Mouse (Mus musculus) midbrain, embryonic 12.5 days (tissue): Measurements from ENCODE around the gene Vgf. TPM values are rescaled to one million over a fixed set of nuclear protein-coding genes. Genes with fewer than 3 reads are reported as not detected.
A peak's percentile ranks its signal among the peaks of the same experiment; 100 is the strongest.

Source experiments
- ATAC-seq: fragments of 200-750 bp; cut with Nextera tagmentation; 2 replicates; pipeline ENCODE4 v1.8.0; 2017; ENCODE audit warnings: low read depth, moderate TSS enrichment, moderate library complexity; ENCODE audit not compliant: low FRiP score
- H3K27ac ChIP-seq: fragments of 300-500 bp; sonication (generic); replicated peaks from 2 replicates; pipeline ENCODE4 v1.5.1; 2016; ENCODE audit warnings: mild to moderate bottlenecking
- H3K27me3 ChIP-seq: fragments of 300-500 bp; sonication (generic); 2 replicates; pipeline ENCODE4 v1.6.1; 2016; ENCODE audit warnings: mild to moderate bottlenecking
- H3K36me3 ChIP-seq: fragments of 300-500 bp; sonication (generic); 2 replicates; pipeline ENCODE4 v1.6.1; 2016
- H3K4me1 ChIP-seq: fragments of 300-500 bp; sonication (generic); 2 replicates; pipeline ENCODE4 v1.6.1; 2016
- H3K4me2 ChIP-seq: fragments of 300-500 bp; sonication (generic); replicated peaks from 2 replicates; pipeline ENCODE4 v1.6.1; 2016; ENCODE audit warnings: mild to moderate bottlenecking, moderate library complexity
- H3K4me3 ChIP-seq: fragments of 300-500 bp; sonication (generic); 2 replicates; pipeline ENCODE4 v1.5.1; 2016; ENCODE audit warnings: mild to moderate bottlenecking
- H3K9ac ChIP-seq: fragments of 300-500 bp; sonication (generic); replicated peaks from 2 replicates; pipeline ENCODE4 v1.6.1; 2016; ENCODE audit warnings: mild to moderate bottlenecking, moderate library complexity
- H3K9me3 ChIP-seq: fragments of 300-500 bp; sonication (generic); 2 replicates; pipeline ENCODE4 v1.6.1; 2016; ENCODE audit warnings: mild to moderate bottlenecking
- WGBS: fragments of 180-500 bp; shearing (Covaris S2); methylation state at CpG from one replicate; pipeline ENCODE4 v1.1.7; 2016; 5-methylcytosine and 5-hydroxymethylcytosine counted together
- polyA plus RNA-seq: library from polyadenylated mRNA; unstranded; fragments of >200 nt; fragmentation: Nextera tagmentation; extraction: Ambion mirVana; gene quantifications from 2 replicates; pipeline ENCODE4 v1.2.1, GENCODE M21; 2016

Vgf gene
- polyA plus RNA-seq, 1 experiment from 2014 or later, result 0.91 TPM

DNA sequence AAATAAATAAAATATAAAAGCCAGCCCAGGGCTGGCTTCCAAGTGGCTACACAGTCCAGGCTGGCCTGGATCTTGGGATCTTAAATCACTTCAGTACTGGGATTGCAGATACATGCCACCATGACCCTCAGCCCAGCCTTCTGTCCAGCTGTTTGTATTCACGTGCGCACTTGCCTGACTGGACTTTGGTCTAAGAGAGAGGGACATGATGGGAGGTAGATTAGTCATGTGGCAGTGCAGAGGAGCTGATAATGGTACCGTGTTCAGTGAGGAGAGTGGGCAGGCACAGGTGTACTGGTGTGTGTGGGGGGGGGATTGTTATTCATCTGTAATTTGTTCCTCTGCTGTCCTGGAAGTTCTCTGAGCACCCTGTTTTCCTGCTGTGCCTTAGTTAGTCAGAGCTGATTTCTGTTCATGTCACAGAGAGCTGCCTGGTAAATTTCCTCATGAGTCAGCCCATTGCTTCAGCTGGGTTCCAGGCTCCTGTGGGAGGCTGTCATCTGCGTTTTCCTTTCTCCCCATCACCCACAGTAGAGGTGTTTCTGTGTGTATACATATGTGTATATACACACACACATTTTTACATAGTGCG lies 25.8 kb downstream of the Vgf start:
- H3K27ac ChIP-seq, result no peak overlapping the region
- no peak overlapping the region for H3K4me3 ChIP-seq
- H3K9ac ChIP-seq, result no peak overlapping the region
- no peaks in the 10 kb centered on the region for H3K27me3 ChIP-seq
- 85% methylated on average over 5 of the region's 5 CpGs for WGBS
- H3K4me1 ChIP-seq, result no peaks in the 10 kb centered on the region
- H3K4me2 ChIP-seq, result no peak overlapping the region
- no peaks in the 10 kb centered on the region for H3K9me3 ChIP-seq
- H3K36me3 ChIP-seq, result no peaks in the 10 kb centered on the region
- ATAC-seq, result no peak

DNA sequence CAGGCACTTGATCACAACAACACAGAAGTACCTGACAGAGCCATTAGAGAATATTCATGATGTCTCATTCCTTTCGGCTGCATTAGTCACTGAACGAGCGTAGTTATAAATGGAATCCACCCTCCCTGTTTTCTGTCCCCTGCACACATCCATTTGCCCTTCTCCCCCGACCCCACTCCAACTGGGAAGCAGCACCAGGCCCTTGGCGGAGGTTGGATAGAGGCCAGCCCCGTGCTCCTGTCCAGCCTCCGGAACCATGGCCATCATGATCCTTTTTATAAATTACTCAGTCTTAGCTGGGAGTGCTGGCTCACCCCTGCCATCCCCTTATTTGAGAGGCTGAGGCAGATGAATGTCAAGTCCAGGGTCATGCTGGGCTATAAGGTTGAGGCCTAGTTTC lies 28.1 kb downstream of the Vgf start:
- no peak for ATAC-seq
- Histone ChIP-seq H3K27ac (no peak overlapping the region), H3K36me3 (no peaks in the 10 kb centered on the region), H3K4me2 (no peak overlapping the region), H3K27me3 (no peaks in the 10 kb centered on the region), H3K4me1 (no peaks in the 10 kb centered on the region), H3K9ac (no peak overlapping the region), H3K9me3 (no peaks in the 10 kb centered on the region), H3K4me3 (no peak overlapping the region)
- WGBS, result 92% methylated on average over 7 of the region's 7 CpGs

DNA sequence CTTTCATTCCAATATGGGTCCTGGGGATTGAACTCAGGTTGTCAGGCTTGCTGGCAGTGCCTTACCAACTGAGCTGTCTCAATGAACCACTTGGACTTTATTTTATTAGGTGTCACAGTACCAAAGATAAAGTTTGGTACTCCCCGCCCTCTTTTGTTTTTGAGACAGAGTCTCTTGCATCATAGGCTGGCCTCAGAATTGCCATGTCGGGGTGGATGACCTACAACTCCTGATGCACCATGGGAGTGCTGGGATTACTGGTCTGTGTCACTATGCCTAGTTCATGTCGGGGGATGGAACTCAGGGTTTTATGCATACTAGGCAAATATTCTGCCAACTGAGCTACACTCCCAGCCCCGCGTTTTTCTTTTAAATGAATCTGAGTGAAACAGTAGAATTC lies 28.7 kb downstream of the Vgf start:
- Histone ChIP-seq H3K27me3 (no peaks in the 10 kb centered on the region), H3K36me3 (no peaks in the 10 kb centered on the region), H3K9me3 (no peaks in the 10 kb centered on the region), H3K9ac (no peak overlapping the region), H3K4me1 (no peaks in the 10 kb centered on the region), H3K27ac (no peak overlapping the region), H3K4me2 (no peak overlapping the region), H3K4me3 (no peak overlapping the region)
- 86% methylated on average over 5 of the region's 5 CpGs for WGBS
- ATAC-seq, result no peak

DNA sequence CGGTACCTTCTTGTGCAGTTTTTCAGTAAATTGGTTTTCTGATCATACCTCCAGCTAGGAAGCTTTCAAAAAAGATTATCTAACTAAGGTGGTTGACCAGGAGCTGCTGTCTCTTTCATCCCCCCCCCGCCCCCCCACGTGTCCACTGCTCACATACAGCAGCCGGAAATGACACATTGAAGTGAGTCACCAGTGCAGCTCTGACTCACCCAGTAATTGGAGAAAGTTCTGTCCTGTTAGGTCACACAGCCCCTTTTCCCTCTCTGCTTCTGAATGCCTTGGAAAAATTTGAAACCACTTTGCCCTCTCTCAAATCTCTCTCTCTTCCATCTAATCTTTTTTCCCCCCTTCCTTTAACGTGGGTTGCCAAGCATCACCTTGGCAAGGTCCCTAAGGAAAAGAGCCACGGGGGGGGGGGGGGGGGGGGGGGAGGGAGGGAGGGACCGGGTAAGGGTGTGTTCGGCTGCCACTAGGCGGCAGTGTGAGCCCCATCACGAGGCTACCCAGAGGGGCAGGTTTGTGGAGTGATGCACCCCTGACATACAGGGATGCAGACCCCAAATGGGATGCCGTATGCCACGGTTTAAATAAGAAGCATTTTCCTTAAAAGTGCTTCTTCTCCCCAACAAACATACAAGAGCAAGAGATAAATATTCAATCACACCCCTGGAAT lies 35.8 kb downstream of the Vgf start:
- no peak overlapping the region for H3K27ac ChIP-seq
- H3K36me3 ChIP-seq, result no peaks in the 10 kb centered on the region
- no peaks in the 10 kb centered on the region for H3K27me3 ChIP-seq
- no peak overlapping the region for H3K4me3 ChIP-seq
- WGBS, result 26% methylated on average over 10 of the region's 12 CpGs
- ATAC-seq, result no peak
- no peak overlapping the region for H3K4me2 ChIP-seq
- H3K9me3 ChIP-seq, result no peaks in the 10 kb centered on the region
- no peaks in the 10 kb centered on the region for H3K4me1 ChIP-seq
- H3K9ac ChIP-seq, result no peak overlapping the region

DNA sequence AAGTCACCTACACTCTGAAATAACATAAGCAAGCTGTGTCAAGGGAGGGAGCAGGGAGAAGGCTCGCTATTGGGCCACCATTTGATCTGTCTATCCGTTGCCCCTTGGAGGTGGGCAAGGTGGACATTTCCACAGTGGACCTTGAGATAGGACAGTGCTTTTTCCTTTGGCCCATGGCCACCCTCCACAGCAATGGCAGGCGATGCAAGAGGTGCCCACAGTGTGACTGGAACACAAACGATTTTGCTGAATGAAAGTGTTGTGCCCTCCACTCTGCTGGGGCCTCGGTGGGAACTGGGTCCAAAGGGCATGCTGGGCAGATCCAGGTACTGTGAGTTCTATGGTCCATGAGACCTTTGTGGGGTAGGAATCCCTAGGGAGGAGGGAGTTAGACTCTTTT lies 36.4 kb downstream of the Vgf start:
- 83% methylated on average over 5 of the region's 5 CpGs for WGBS
- no peak overlapping the region for H3K4me3 ChIP-seq
- H3K27ac ChIP-seq, result no peak overlapping the region

DNA sequence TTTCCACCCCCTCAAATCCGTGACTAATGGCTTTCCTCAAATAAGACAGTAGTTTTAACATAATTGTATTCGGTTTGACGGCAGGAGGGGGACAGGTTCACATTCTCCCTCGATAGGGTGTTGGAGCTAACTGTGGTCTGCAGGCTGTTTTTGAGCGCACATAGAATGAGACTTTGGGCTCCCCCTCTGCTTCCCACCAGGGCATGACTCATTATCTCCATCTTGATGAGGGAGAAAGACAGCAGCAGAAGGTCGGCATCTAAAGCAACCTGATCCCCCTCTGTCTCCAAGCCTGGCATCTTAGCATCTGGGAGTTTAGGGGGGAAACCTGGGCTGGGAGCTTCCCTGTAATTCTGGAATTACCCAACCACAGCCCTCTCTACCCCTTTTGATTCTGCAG lies 39.3 kb downstream of the Vgf start:
- WGBS, result 70% methylated on average over 6 of the region's 6 CpGs
- Histone ChIP-seq H3K9ac (no peak overlapping the region), H3K36me3 (no peaks in the 10 kb centered on the region), H3K27ac (no peak overlapping the region), H3K4me3 (no peak overlapping the region), H3K4me2 (no peak overlapping the region), H3K27me3 (no peaks in the 10 kb centered on the region), H3K4me1 (no peaks in the 10 kb centered on the region), H3K9me3 (no peaks in the 10 kb centered on the region)
- no peak for ATAC-seq

More for the DNA sequence above, 36.4 kb downstream of the Vgf start:
- no peaks in the 10 kb centered on the region for H3K27me3 ChIP-seq
- H3K4me2 ChIP-seq, result no peak overlapping the region
- ATAC-seq, result no peak
- H3K9ac ChIP-seq, result no peak overlapping the region
- H3K36me3 ChIP-seq, result no peaks in the 10 kb centered on the region
- no peaks in the 10 kb centered on the region for H3K9me3 ChIP-seq
- H3K4me1 ChIP-seq, result no peaks in the 10 kb centered on the region

DNA sequence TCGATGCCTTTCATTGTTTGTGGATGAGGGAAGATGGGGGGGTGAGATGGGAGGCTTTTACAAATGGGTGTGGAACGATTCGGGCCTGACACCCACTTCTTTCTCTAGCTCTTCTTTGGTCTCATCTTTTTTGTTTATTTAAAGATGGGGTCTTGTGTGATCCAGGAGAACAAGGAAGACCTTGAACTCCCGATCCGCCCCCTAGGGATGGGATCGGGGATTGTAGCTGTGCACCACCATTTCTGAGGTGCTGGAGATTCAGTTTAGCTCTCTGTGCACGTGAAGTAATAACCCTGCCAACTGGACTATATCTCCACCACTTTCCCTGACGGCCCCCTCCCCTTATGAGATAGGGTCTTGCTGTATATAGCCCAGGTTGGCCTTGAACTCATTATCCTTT lies 39.7 kb downstream of the Vgf start:
- H3K9me3 ChIP-seq, result no peaks in the 10 kb centered on the region
- no peaks in the 10 kb centered on the region for H3K4me1 ChIP-seq
- 0 out of 2 replicates have a peak, but pooled peaks cover 3% of the 10 kb centered on the region for H3K27me3 ChIP-seq
- H3K4me3 ChIP-seq, result no peak overlapping the region
- no peak overlapping the region for H3K4me2 ChIP-seq
- WGBS, result 67% methylated on average over 8 of the region's 8 CpGs
- no peaks in the 10 kb centered on the region for H3K36me3 ChIP-seq
- H3K9ac ChIP-seq, result no peak overlapping the region
- no peak for ATAC-seq
- H3K27ac ChIP-seq, result no peak overlapping the region

DNA sequence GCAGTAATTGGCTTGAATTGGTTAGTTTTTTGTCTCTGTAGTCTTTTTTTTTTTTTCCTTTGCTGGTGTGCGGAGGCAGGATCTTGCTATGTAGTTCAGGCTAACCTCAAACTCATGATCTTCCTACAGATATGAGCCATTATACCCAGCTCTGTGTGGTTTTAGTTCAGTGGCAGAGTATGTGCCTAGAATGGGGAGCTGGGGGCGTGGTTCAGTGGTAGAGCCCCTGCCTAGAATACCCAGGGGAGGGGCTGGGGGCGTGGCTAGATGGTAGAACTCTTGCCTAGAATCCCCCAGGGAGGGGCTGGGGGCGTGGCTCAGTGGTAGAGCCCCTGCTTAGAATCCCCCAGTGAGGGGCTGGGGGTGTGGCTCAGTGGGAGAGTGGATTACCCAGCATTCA lies 42.5 kb downstream of the Vgf start:
- Histone ChIP-seq H3K4me2 (no peak overlapping the region), H3K9me3 (no peaks in the 10 kb centered on the region), H3K36me3 (no peaks in the 10 kb centered on the region), H3K27me3 (peaks cover 17% of the 10 kb centered on the region; the same call in 1 of the 2 replicates), H3K9ac (no peak overlapping the region), H3K27ac (no peak overlapping the region), H3K4me3 (no peak overlapping the region), H3K4me1 (0 out of 2 replicates have a peak, but pooled peaks cover 5% of the 10 kb centered on the region)
- ATAC-seq, result no peak
- WGBS, result 68% methylated on average over 4 of the region's 4 CpGs

DNA sequence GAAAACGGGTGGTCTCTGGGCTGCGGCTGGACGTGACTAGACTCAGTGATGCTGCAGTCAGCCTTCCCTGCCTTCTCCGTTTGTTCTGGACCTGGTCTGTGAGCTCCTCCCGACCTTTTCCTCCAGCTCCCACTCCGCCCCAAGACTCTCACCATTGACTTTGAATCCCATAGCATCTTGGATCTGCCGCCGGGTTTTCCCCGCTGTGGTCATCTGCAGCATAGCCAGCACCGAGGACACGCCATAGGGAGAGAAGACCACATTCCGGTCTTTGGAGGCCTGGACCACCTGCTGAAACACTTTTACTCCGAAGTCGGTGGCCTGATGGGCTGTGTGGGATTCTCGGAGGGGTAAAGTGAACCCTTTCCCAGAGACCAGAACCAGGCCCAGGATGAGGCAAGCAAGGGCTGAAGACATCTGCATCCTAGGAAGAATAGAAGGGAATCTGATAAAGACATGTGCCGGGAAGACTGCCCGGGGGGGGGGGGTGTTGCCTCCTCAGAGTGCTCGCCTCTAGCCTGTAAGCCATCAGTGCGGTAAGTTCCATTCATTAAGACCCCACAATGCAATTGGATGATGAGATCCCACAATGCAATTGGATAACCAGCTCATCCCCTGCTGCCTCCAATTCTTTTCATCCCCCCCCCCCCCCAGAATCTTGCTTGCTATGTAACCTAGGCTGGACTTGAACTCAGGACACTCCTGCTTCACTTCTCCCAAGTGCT lies 44.9 kb downstream of the Vgf start:
- Histone ChIP-seq H3K9me3 (no peaks in the 10 kb centered on the region), H3K9ac (no peak overlapping the region), H3K4me1 (peaks cover 9% of the 10 kb centered on the region; the same call in 1 of the 2 replicates), H3K36me3 (no peaks in the 10 kb centered on the region), H3K4me2 (no peak overlapping the region), H3K27ac (no peak overlapping the region), H3K4me3 (no peak overlapping the region), H3K27me3 (peaks cover 17% of the 10 kb centered on the region; the same call in 1 of the 2 replicates)
- WGBS, result 86% methylated on average over 19 of the region's 19 CpGs
- ATAC-seq, result no peak

DNA sequence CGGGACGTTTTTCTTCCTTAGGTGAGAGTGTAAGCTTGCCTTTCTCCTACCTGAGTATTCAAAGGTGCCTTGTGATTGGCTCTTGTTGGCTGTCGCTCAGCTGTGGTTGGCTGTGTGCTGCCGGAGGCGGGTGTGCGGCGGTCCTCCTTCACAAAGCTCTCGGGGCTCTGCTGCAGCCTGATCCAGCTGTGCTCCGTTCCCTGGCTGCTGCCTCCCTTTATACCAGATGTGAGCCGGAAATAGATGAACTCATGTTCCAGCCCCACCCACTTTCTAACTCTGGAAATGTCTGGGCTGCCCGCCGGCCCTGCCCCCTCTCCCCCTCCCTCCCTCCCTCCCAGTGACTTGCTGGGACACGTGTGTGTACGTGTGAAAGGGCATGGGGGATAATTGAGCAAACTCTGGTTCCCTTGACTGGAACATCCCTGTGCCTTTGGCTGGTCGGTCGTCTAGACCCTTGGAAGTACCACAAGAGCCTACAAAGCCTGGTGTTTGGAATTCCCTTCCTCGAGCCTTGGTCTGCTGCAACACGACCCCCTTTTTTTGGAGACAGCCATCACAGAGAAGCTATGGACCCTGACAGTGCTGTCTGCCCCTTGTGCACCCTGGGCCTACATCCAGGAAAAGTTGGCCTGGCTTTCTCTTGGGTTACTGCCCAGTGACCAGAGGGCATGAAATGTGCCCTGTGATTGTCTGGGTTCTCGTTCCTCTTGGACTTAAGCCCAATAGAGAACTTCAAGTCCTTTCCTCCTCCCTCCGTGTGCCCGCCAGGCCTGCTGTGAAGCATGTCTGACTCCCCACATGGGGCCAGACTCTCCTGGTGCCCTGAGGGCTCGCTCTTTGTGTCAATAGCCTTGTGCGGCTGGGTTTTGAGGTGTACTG lies 46.1 kb downstream of the Vgf start, which contains the start of gene Serpine1:
Gene Serpine1, minus strand, starts transcription at position 190 of the 882 bp plus-strand sequence.
- WGBS, result 19% methylated on average over 23 of the region's 23 CpGs
- Histone ChIP-seq H3K9me3 (no peaks in the 10 kb centered on the region), H3K27me3 (peaks cover 17% of the 10 kb centered on the region; the same call in 1 of the 2 replicates), H3K36me3 (no peaks in the 10 kb centered on the region), H3K9ac (peak within 1 kb of the TSS; percentile 31; the same call in 1 of the 2 replicates), H3K4me2 (peak within 1 kb of the TSS; percentile 52), H3K4me1 (peaks cover 9% of the 10 kb centered on the region; the same call in 1 of the 2 replicates), H3K27ac (no peak within 1 kb of the TSS), H3K4me3 (peak within 1 kb of the TSS; percentile 33)
- peak; percentile 58; the same call in 1 of the 2 replicates for ATAC-seq

DNA sequence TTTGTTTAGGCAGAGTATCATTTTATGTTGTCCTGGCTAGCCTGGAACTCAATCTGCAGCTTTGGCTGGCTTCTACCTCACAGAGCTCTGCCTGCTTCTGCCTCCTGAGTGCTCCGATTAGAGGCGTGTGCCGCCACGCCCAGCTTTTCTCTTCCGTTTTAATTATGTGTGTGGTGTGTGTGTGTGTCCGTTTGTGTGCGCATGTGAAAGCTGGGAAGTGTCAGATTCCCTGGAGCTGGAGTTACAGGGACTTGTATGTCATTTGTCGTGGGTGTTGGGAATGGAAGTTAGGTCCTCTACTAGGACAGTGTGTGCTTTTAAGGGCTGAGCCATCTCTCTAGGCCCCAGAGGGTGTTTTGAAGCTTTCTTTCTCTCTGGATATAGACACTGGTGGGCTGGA lies 46.9 kb downstream of the Vgf start:
- Histone ChIP-seq H3K4me2 (no peak overlapping the region), H3K4me1 (peaks cover 9% of the 10 kb centered on the region; the same call in 1 of the 2 replicates), H3K9me3 (no peaks in the 10 kb centered on the region), H3K36me3 (no peaks in the 10 kb centered on the region), H3K27me3 (peaks cover 17% of the 10 kb centered on the region; the same call in 1 of the 2 replicates), H3K9ac (no peak overlapping the region), H3K4me3 (no peak overlapping the region), H3K27ac (no peak overlapping the region)
- no peak for ATAC-seq
- WGBS, result 97% methylated on average over 8 of the region's 8 CpGs
